Mouse (Mus musculus) liver, embryonic 16.5 days (tissue): ENCODE measurements around the gene Pigq. TPM values are rescaled to one million over a fixed set of nuclear protein-coding genes. Genes with fewer than 3 reads are reported as not detected.

ENCODE experiments used
- ATAC-seq: fragments of 200-750 bp; cut with Nextera tagmentation; 2 replicates; pipeline ENCODE4 v1.8.0; 2017; ENCODE audit warnings: low read depth, mild to moderate bottlenecking, moderate number of reproducible peaks, moderate library complexity
- H3K27ac ChIP-seq: fragments of 300-500 bp; sonication (generic); 2 replicates; pipeline ENCODE4 v1.5.1; 2014; ENCODE audit warnings: mild to moderate bottlenecking, low read length
- H3K27me3 ChIP-seq: fragments of 300-500 bp; sonication (generic); 2 replicates; pipeline ENCODE4 v1.6.1; 2014; ENCODE audit warnings: low read depth, low read length, mixed read lengths; ENCODE audit not compliant: control insufficient read depth, insufficient read depth
- H3K36me3 ChIP-seq: fragments of 300-500 bp; sonication (generic); 2 replicates; pipeline ENCODE4 v1.6.1; 2014; ENCODE audit warnings: mild to moderate bottlenecking; ENCODE audit not compliant: control insufficient read depth, insufficient read depth
- H3K4me1 ChIP-seq: fragments of 300-500 bp; sonication (generic); 2 replicates; pipeline ENCODE4 v1.6.1; 2014; ENCODE audit warnings: low read depth, low read length, mixed read lengths; ENCODE audit not compliant: control insufficient read depth
- H3K4me2 ChIP-seq: fragments of 300-500 bp; sonication (generic); 2 replicates; pipeline ENCODE4 v1.6.1; 2014; ENCODE audit warnings: low read depth, low read length, mixed read lengths
- H3K4me3 ChIP-seq: fragments of 300-500 bp; sonication (generic); 2 replicates; pipeline ENCODE4 v1.5.1; 2014; ENCODE audit warnings: low read depth, mild to moderate bottlenecking, low read length
- H3K9ac ChIP-seq: fragments of 300-500 bp; sonication (generic); 2 replicates; pipeline ENCODE4 v1.6.1; 2014; ENCODE audit warnings: low read depth, low read length
- H3K9me3 ChIP-seq: fragments of 300-500 bp; sonication (generic); replicated peaks from 2 replicates; pipeline ENCODE4 v1.6.1; 2016; ENCODE audit warnings: low read length; ENCODE audit not compliant: control insufficient read depth
- WGBS: fragments of 180-500 bp; shearing (Covaris S2); extraction: QIAGEN DNeasy Blood & Tissue Kit; methylation state at CpG from one replicate; pipeline ENCODE4 v1.1.7; 2014; ENCODE audit not compliant: insufficient replicate concordance; 5-methylcytosine and 5-hydroxymethylcytosine counted together
- polyA plus RNA-seq: library from polyadenylated mRNA; unstranded; fragments of >200 nt; fragmentation: Nextera tagmentation; extraction: Ambion mirVana; gene quantifications from 2 replicates; pipeline ENCODE4 v1.2.1, GENCODE M21; 2015

Gene Pigq
- polyA plus RNA-seq, 1 experiment from 2014 or later: 154 TPM

GRCm38 (mm10) chr17:25919786-25920642, 24.7 kb downstream of the Pigq start:
- Histone ChIP-seq H3K4me1 (peaks cover 29% of the 10 kb centered on the region), H3K27me3 (no peaks in the 10 kb centered on the region), H3K36me3 (peaks cover 5% of the 10 kb centered on the region; the same call in 1 of the 2 replicates), H3K9me3 (no peaks in the 10 kb centered on the region), H3K9ac (peak overlapping the region; percentile 73), H3K27ac (peak overlapping the region; percentile 92), H3K4me2 (peak overlapping the region; percentile 97), H3K4me3 (peak overlapping the region; percentile 88)
- 1% methylated on average over 38 of the region's 40 CpGs for WGBS
- peak; percentile 88 for ATAC-seq

GRCm38 (mm10) chr17:25919144-25919785, 25.5 kb downstream of the Pigq start, which contains the start of gene Rab40c:
Rab40c (minus strand) TSS chr17:25919727.
- H3K4me1 ChIP-seq: peaks cover 35% of the 10 kb centered on the region
- no peaks in the 10 kb centered on the region for H3K9me3 ChIP-seq
- no peak for ATAC-seq
- under 1% methylated on average over 70 of the region's 78 CpGs for WGBS
- peak within 1 kb of the TSS; percentile 92 for H3K27ac ChIP-seq
- peak within 1 kb of the TSS; percentile 97 for H3K4me2 ChIP-seq
- H3K27me3 ChIP-seq: no peaks in the 10 kb centered on the region
- H3K36me3 ChIP-seq: peaks cover under 1% of the 10 kb centered on the region; the same call in 1 of the 2 replicates
- H3K4me3 ChIP-seq: peak within 1 kb of the TSS; percentile 88
- peak within 1 kb of the TSS; percentile 88 for H3K9ac ChIP-seq

GRCm38 (mm10) chr17:25918037-25918750, 26.5 kb downstream of the Pigq start:
- Histone ChIP-seq H3K4me3 (peak overlapping the region; percentile 88), H3K9me3 (no peaks in the 10 kb centered on the region), H3K27me3 (no peaks in the 10 kb centered on the region), H3K36me3 (no peaks in the 10 kb centered on the region), H3K4me1 (peaks cover 45% of the 10 kb centered on the region), H3K9ac (peak overlapping the region; percentile 88), H3K4me2 (peak overlapping the region; percentile 96), H3K27ac (no peak overlapping the region)
- ATAC-seq: no peak
- 82% methylated on average over 9 of the region's 9 CpGs for WGBS

GRCm38 (mm10) chr17:25916931-25917647, 27.6 kb downstream of the Pigq start:
- ATAC-seq: no peak
- H3K27me3 ChIP-seq: no peaks in the 10 kb centered on the region
- no peak overlapping the region for H3K27ac ChIP-seq
- H3K36me3 ChIP-seq: no peaks in the 10 kb centered on the region
- no peak overlapping the region for H3K4me2 ChIP-seq
- no peak overlapping the region for H3K4me3 ChIP-seq
- H3K4me1 ChIP-seq: peaks cover 46% of the 10 kb centered on the region
- no peaks in the 10 kb centered on the region for H3K9me3 ChIP-seq
- H3K9ac ChIP-seq: no peak overlapping the region
- WGBS: 55% methylated on average over 8 of the region's 8 CpGs

GRCm38 (mm10) chr17:25914295-25914694, 30.4 kb downstream of the Pigq start:
- H3K4me2 ChIP-seq: no peak overlapping the region
- 51% methylated on average over 4 of the region's 4 CpGs for WGBS
- no peak overlapping the region for H3K27ac ChIP-seq

GRCm38 (mm10) chr17:25913877-25914275, 30.9 kb downstream of the Pigq start:
- ATAC-seq: no peak
- Histone ChIP-seq H3K36me3 (no peaks in the 10 kb centered on the region), H3K9me3 (no peaks in the 10 kb centered on the region), H3K9ac (no peak overlapping the region), H3K4me3 (no peak overlapping the region), H3K4me2 (no peak overlapping the region), H3K27me3 (no peaks in the 10 kb centered on the region), H3K27ac (no peak overlapping the region), H3K4me1 (peaks cover 35% of the 10 kb centered on the region)
- 9% methylated on average over 1 of the region's 1 CpGs for WGBS

More at GRCm38 (mm10) chr17:25914295-25914694, 30.4 kb downstream of the Pigq start:
- peaks cover 36% of the 10 kb centered on the region for H3K4me1 ChIP-seq
- no peak for ATAC-seq
- H3K36me3 ChIP-seq: no peaks in the 10 kb centered on the region
- no peaks in the 10 kb centered on the region for H3K9me3 ChIP-seq
- no peak overlapping the region for H3K9ac ChIP-seq
- H3K4me3 ChIP-seq: no peak overlapping the region
- H3K27me3 ChIP-seq: no peaks in the 10 kb centered on the region

- Histone ChIP-seq H3K9ac (no peak overlapping the region), H3K36me3 (no peaks in the 10 kb centered on the region), H3K27me3 (no peaks in the 10 kb centered on the region), H3K9me3 (no peaks in the 10 kb centered on the region), H3K4me1 (peaks cover 29% of the 10 kb centered on the region), H3K27ac (no peak overlapping the region), H3K4me2 (no peak overlapping the region), H3K4me3 (no peak overlapping the region)
- ATAC-seq: no peak; the same call in 1 of the 2 replicates
- 52% methylated on average over 14 of the region's 14 CpGs for WGBS
These were observed 31.4 kb downstream of the Pigq start for GRCm38 (mm10) chr17:25913186-25913876.

GRCm38 (mm10) chr17:25911816-25912215, 32.9 kb downstream of the Pigq start:
- no peak overlapping the region for H3K27ac ChIP-seq
- 64% methylated on average over 4 of the region's 4 CpGs for WGBS
- no peaks in the 10 kb centered on the region for H3K27me3 ChIP-seq
- H3K9me3 ChIP-seq: no peaks in the 10 kb centered on the region
- no peak overlapping the region for H3K9ac ChIP-seq
- no peak overlapping the region for H3K4me3 ChIP-seq
- H3K4me1 ChIP-seq: peaks cover 16% of the 10 kb centered on the region
- no peak overlapping the region for H3K4me2 ChIP-seq
- ATAC-seq: no peak
- H3K36me3 ChIP-seq: no peaks in the 10 kb centered on the region
